Mouse (Mus musculus): ENCODE results near the gene Bdkrb1.
A peak's percentile ranks its signal among the peaks of the same experiment; 100 is the strongest.

Bdkrb1 gene

GRCm38 (mm10) chr12:105602581-105603210, at the start of gene Bdkrb1:
Bdkrb1 (plus strand) TSS chr12:105603085.
- no peak for DNase-seq (ENCODE audit: low spot score)

GRCm38 (mm10) chr12:105554151-105554772, 48.6 kb upstream of the Bdkrb1 start:
- no peak for DNase-seq (ENCODE audit: low spot score)

- no peak for DNase-seq (ENCODE audit: low spot score)
Measured at GRCm38 (mm10) chr12:105555172-105555571, 47.7 kb upstream of the Bdkrb1 start.

GRCm38 (mm10) chr12:105557250-105557925, 45.5 kb upstream of the Bdkrb1 start:
- DNase-seq (ENCODE audit: low spot score) = no peak

DNA sequence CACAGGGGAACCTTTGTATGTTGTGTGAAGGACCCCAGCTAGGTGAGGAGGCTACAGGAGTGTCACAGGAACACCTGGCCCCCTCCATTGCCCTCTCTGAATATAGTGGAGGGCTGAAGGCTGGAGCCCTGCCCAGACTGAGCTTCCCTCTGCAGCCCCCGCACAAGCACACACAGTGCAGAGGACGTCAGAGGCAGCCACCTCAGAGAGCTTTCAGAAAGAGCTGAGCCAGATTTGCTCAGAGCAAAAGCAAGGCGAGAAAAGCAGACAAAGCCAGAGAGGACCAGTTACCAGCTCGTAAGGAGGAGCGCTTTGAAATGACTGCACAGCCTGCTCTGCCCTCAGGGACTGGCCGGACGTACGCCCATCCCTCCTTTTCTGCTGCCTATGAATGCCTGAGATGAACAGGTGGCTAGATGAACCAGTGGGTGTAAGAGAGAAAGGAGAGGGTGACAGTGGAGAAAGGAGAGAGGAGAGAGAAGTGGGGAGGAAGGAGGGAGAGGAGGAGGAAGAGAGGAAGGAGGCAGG, 41.8 kb upstream of the Bdkrb1 start:
- no peak for DNase-seq (ENCODE audit: low spot score)

- DNase-seq (ENCODE audit: low spot score) = no peak
Measured at GRCm38 (mm10) chr12:105562056-105562820, 40.6 kb upstream of the Bdkrb1 start.

DNA sequence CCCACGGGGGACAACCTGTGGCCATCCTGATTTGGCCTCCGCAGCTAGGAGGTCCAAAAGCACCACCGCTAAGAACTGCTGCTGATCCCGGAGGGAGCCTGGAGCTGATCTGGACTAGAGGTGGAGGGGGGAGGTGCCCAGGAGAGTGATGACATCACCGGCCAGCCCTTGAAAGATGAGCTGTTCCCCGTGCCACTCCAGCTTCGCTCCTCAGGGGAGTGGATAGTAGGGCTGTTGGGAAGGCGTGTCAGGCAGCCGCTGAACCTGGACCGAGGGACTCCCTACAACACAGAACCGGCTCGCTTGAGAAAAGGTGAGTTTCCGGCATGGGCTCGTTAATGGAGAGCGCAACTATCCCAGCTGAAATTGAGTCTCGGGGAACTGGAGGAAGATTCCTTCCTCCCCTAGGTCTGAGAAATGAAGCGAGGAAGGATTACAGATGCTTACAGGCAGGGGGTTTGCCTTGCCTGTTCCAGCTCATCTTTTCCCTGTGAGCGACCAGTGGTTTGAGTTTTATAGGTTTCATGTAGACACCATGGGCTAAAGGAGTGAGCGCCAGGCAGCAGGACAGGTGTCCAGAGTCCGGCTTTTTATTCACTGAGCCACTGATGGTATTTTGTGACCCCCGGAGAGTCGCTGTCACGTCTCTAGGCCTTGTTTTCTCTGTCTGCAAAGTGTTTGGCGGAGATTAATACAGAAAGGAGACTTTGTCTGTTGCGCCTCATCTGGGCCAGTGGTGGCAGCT, 39.8 kb upstream of the Bdkrb1 start, which contains the start of gene Bdkrb2:
Bdkrb2 (plus strand) TSS at position 291 of the 745 bp plus-strand sequence.
- peak; percentile 68 for DNase-seq (ENCODE audit: low spot score)

- no peak for DNase-seq (ENCODE audit: low spot score)
Measured at GRCm38 (mm10) chr12:105563726-105564275, 39.1 kb upstream of the Bdkrb1 start.

- no peak for DNase-seq (ENCODE audit: low spot score)
Measured at GRCm38 (mm10) chr12:105565221-105565620, 37.7 kb upstream of the Bdkrb1 start.

- no peak for DNase-seq (ENCODE audit: low spot score)
Measured at GRCm38 (mm10) chr12:105571867-105572266, 31.0 kb upstream of the Bdkrb1 start.

- DNase-seq (ENCODE audit: low spot score) = no peak
Measured at GRCm38 (mm10) chr12:105572622-105573021, 30.3 kb upstream of the Bdkrb1 start.

DNA sequence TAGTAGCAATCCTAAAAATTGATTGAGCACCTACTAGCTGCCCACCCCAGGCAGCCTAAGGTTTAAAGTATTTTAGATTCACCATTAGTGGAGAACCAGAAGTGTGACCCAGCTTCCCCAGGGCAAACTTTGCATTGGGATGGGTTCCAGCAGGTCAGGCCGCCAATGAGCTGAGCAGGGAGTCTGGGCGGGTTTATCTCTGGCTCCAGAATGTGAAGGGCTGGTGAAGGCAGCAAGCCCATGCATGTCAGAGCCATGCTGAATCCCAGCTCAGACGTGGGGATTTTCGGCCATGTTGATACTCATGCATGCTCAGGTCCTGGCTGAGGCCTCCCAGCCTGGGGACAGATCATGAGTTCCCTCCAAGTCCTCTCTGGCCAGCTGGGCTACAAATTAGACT, 28.5 kb upstream of the Bdkrb1 start:
- DNase-seq (ENCODE audit: low spot score) = no peak

- DNase-seq (ENCODE audit: low spot score) = no peak
Measured at GRCm38 (mm10) chr12:105580490-105580889, 22.4 kb upstream of the Bdkrb1 start.

DNA sequence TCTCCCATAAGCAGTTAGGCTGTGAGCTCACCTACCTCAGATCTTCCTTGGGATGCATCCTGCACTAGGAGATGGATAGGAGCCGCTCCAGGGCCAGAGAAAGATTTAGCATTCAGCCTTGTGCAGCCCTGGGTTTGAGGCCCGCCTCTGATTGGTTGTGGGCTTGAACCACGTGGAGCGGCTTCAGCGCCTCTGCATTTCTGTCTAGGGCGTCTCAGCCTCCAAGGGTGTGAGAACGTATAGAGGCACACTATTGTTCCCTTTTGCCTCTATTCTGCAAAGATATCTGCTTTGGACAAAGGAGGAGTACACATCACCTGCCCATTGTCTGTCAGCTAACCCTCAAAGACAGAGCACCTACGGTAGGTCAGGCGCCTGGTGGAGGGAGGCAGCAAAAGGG, 20.4 kb upstream of the Bdkrb1 start:
- no peak for DNase-seq (ENCODE audit: low spot score)

DNA sequence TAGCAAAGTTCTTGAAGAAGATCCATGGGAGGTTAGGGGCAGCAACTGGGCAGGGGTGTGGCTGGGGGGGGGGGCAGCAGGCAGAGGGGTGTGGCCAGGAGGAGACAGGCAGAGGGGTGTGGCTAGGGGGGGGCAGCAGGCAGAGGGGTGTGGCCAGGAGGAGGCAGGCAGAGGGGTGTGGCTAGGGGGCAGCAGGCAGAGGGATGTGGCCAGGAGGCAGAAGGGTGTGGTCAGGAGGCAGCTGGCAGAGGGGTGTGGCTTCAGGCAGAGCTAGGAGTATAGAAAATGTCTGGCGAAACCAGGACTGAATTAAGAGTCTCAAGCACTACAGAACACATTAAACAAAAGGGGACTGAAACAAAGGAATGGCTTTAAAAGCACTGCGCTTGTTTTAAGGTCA, 19.4 kb upstream of the Bdkrb1 start:
- DNase-seq (ENCODE audit: low spot score) = peak; percentile 64

GRCm38 (mm10) chr12:105584851-105585250, 18.0 kb upstream of the Bdkrb1 start:
- peak; percentile 51 for DNase-seq (ENCODE audit: low spot score)

GRCm38 (mm10) chr12:105587526-105587925, 15.4 kb upstream of the Bdkrb1 start:
- DNase-seq (ENCODE audit: low spot score) = no peak

GRCm38 (mm10) chr12:105590786-105591185, 12.1 kb upstream of the Bdkrb1 start:
- DNase-seq (ENCODE audit: low spot score) = no peak

GRCm38 (mm10) chr12:105592361-105592761, 10.5 kb upstream of the Bdkrb1 start:
- no peak for DNase-seq (ENCODE audit: low spot score)

DNA sequence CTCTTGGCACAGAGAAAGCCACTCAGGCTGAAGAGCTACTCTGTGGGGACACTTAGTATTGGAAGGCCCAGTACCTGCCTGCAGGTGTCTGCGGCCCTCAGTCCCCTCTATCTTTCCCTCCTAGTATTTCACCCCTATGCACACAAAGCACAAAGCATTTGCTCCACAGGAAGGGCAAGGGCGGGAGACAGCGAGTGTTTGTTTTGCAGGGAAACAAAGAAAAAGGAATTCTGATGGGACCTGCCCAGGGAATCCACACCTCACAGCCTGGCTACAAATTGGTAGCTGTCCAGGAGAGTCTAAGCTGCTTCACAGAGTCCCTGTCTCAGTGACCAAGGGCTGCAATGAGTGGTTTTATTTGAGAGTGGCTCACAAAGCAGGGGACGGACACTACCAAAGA, 9.4 kb upstream of the Bdkrb1 start:
- no peak for DNase-seq (ENCODE audit: low spot score)

GRCm38 (mm10) chr12:105597135-105597534, 5.8 kb upstream of the Bdkrb1 start:
- DNase-seq (ENCODE audit: low spot score) = no peak
